Mouse (Mus musculus): Measurements from ENCODE around the gene Vps45. TPM values are rescaled to one million over a fixed set of nuclear protein-coding genes. Genes with fewer than 3 reads are reported as not detected.
"Not testable (repeated sequence)": the region's sequence is repeated elsewhere in the genome, so short reads cannot be mapped to it uniquely, and the experiment has no call there.

The Vps45 gene
- polyA plus RNA-seq, 1 experiment from 2014 or later = 32.4 TPM

GRCm38 (mm10) chr3:95970661-95971060, 87.6 kb downstream of the Vps45 start:
- DNase-seq (ENCODE audit: low spot score); H3K36me3 ChIP-seq; H3K9me3 ChIP-seq; H3K27ac ChIP-seq; H3K4me3 ChIP-seq: not testable (repeated sequence)
- Histone ChIP-seq H3K27me3 (ENCODE audit: insufficient read depth, poor library complexity, severe bottlenecking) (peaks cover 26% of the 10 kb centered on the region), H3K4me1 (replicated peaks) (peaks cover 26% of the 10 kb centered on the region)
- 60% methylated on average over 7 of the region's 7 CpGs for WGBS

- Histone ChIP-seq H3K27me3 (ENCODE audit: insufficient read depth, poor library complexity, severe bottlenecking) (peaks cover 15% of the 10 kb centered on the region), H3K36me3 (no peaks in the 10 kb centered on the region), H3K4me3 (no peak overlapping the region), H3K4me1 (replicated peaks) (peaks cover 24% of the 10 kb centered on the region), H3K9me3 (no peaks in the 10 kb centered on the region), H3K27ac (no peak overlapping the region)
- DNase-seq (ENCODE audit: low spot score) = no peak
- WGBS = 82% methylated on average over 1 of the region's 1 CpGs
Measured at GRCm38 (mm10) chr3:95969277-95969676, 89.0 kb downstream of the Vps45 start.

- Histone ChIP-seq H3K4me3 (no peak overlapping the region), H3K27ac (no peak overlapping the region), H3K27me3 (ENCODE audit: insufficient read depth, poor library complexity, severe bottlenecking) (no peaks in the 10 kb centered on the region), H3K36me3 (no peaks in the 10 kb centered on the region), H3K9me3 (no peaks in the 10 kb centered on the region), H3K4me1 (replicated peaks) (peaks cover 16% of the 10 kb centered on the region)
- 16% methylated on average over 7 of the region's 7 CpGs for WGBS
- DNase-seq (ENCODE audit: low spot score) = no peak
Measured at GRCm38 (mm10) chr3:95965518-95966451, 92.5 kb downstream of the Vps45 start.

- 53% methylated on average over 4 of the region's 4 CpGs for WGBS
- Histone ChIP-seq H3K36me3 (no peaks in the 10 kb centered on the region), H3K4me3 (no peak overlapping the region), H3K27me3 (ENCODE audit: insufficient read depth, poor library complexity, severe bottlenecking) (no peaks in the 10 kb centered on the region), H3K9me3 (no peaks in the 10 kb centered on the region), H3K27ac (no peak overlapping the region), H3K4me1 (replicated peaks) (peaks cover 16% of the 10 kb centered on the region)
- DNase-seq (ENCODE audit: low spot score) = no peak
Measured at GRCm38 (mm10) chr3:95963681-95964080, 94.6 kb downstream of the Vps45 start.

GRCm38 (mm10) chr3:95963230-95963629, 95.0 kb downstream of the Vps45 start:
- Histone ChIP-seq H3K4me3 (no peak overlapping the region), H3K9me3 (no peaks in the 10 kb centered on the region), H3K27me3 (ENCODE audit: insufficient read depth, poor library complexity, severe bottlenecking) (no peaks in the 10 kb centered on the region), H3K27ac (no peak overlapping the region), H3K36me3 (no peaks in the 10 kb centered on the region), H3K4me1 (replicated peaks) (peaks cover 16% of the 10 kb centered on the region)
- WGBS = 31% methylated on average over 2 of the region's 2 CpGs
- DNase-seq (ENCODE audit: low spot score) = peak; percentile 44

DNA sequence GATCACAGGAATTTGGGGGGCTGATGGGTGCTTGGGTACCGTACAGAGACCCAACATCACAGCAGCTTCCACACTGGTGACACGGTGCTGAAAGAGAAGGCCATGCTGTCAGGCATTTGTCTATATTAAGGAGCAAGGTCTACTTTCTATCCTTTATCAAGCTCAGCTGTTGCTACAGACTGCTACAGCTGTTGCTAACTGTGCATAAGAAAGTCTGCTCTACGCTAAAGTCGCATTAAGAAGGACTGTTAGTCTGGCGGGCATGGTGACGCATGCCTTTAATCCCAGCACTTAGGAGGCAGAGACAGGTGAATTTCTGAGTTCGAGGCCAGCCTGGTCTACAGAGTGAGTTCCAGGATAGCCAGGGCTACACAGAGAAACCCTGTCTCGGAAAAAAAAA, 96.1 kb downstream of the Vps45 start:
- not testable (repeated sequence) for H3K9me3 ChIP-seq; H3K36me3 ChIP-seq; H3K4me3 ChIP-seq; DNase-seq (ENCODE audit: low spot score); H3K27ac ChIP-seq; H3K27me3 ChIP-seq (ENCODE audit: insufficient read depth, poor library complexity, severe bottlenecking)
- 83% methylated on average over 8 of the region's 8 CpGs for WGBS
- H3K4me1 ChIP-seq (replicated peaks) = peaks cover 16% of the 10 kb centered on the region

DNA sequence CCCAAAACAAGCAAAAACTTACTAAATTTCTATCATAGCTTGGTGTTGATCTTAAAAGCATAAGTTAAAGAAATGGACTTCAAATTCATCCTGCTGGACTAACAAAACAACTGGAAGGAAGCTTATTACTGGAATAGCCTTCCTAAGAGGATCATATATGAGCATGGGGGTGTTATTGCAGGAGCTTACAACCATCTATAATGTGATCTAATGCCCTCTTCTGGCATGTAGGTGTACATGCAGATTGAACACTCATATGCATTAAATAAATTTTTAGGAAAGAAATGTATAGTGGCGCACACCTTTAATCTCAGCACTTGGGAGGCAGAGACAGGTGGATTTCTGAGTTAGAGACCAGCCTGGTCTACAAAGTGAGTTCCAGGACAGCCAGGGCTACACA, 98.5 kb downstream of the Vps45 start:
- Histone ChIP-seq H3K9me3 (no peaks in the 10 kb centered on the region), H3K27ac (no peak overlapping the region), H3K27me3 (ENCODE audit: insufficient read depth, poor library complexity, severe bottlenecking) (no peaks in the 10 kb centered on the region), H3K4me3 (no peak overlapping the region), H3K36me3 (no peaks in the 10 kb centered on the region), H3K4me1 (replicated peaks) (peaks cover 12% of the 10 kb centered on the region)
- DNase-seq (ENCODE audit: low spot score) = no peak
- WGBS = 95% methylated on average over 1 of the region's 1 CpGs

GRCm38 (mm10) chr3:95959082-95959481, 99.2 kb downstream of the Vps45 start:
- H3K27me3 ChIP-seq (ENCODE audit: insufficient read depth, poor library complexity, severe bottlenecking) = no peaks in the 10 kb centered on the region
- DNase-seq (ENCODE audit: low spot score) = no peak
- no peak overlapping the region for H3K27ac ChIP-seq
- H3K9me3 ChIP-seq = no peaks in the 10 kb centered on the region
- WGBS = 76% methylated on average over 5 of the region's 5 CpGs
- H3K36me3 ChIP-seq = no peaks in the 10 kb centered on the region
- H3K4me3 ChIP-seq = no peak overlapping the region
- peaks cover 12% of the 10 kb centered on the region for H3K4me1 ChIP-seq (replicated peaks)

DNA sequence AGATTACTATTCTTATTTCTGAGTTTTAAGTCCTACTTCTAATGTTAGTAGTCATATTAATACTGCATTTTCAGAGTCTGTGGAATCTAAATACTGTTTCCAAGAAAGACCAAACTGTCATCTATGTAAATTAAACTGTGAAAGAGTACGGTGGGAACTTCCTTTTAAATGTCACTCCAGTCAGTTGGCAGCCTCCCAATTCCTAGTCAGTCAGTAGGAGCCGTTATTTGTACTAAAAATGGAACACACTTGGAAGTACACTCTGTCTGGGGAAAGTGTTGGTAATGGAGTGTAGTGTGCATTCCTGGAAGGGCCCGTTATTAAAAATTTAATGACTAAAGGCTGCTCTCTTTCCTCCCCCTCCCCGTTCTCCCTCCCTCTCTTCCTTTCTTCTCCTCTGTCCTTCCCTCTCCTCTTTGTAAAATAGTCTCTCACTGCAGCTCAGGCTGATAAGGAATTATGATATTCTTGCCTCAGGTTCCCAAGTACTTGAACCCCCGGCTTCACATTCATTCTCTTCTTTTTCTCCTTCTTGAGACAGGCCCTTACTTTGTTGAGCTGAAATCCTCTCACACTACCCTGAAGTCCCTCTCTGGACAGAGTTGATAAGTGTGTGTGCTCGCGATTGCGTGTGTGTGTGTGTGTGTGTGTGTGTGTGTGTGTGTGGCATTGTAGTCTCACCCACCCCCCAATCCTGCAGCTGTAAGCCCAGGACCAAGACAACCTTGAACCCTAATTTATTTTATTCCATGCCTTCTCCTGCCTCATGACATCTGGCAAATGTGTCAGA, 100.7 kb downstream of the Vps45 start:
- WGBS = 79% methylated on average over 8 of the region's 8 CpGs
- DNase-seq (ENCODE audit: low spot score) = no peak
- no peak overlapping the region for H3K4me3 ChIP-seq
- no peaks in the 10 kb centered on the region for H3K27me3 ChIP-seq (ENCODE audit: insufficient read depth, poor library complexity, severe bottlenecking)
- H3K36me3 ChIP-seq = no peaks in the 10 kb centered on the region
- peaks cover 11% of the 10 kb centered on the region; the same call in 1 of the 2 replicates for H3K4me1 ChIP-seq (replicated peaks)
- H3K27ac ChIP-seq = no peak overlapping the region
- H3K9me3 ChIP-seq = no peaks in the 10 kb centered on the region

- Histone ChIP-seq H3K4me1 (replicated peaks) (peaks cover 22% of the 10 kb centered on the region), H3K27me3 (ENCODE audit: insufficient read depth, poor library complexity, severe bottlenecking) (no peaks in the 10 kb centered on the region), H3K4me3 (no peak overlapping the region), H3K27ac (no peak overlapping the region), H3K36me3 (no peaks in the 10 kb centered on the region), H3K9me3 (no peaks in the 10 kb centered on the region)
- DNase-seq (ENCODE audit: low spot score) = no peak
- WGBS = 96% methylated on average over 5 of the region's 5 CpGs
Measured at GRCm38 (mm10) chr3:95955318-95955717, 102.9 kb downstream of the Vps45 start.

- H3K4me1 ChIP-seq (replicated peaks) = peaks cover 25% of the 10 kb centered on the region
- H3K36me3 ChIP-seq; H3K9me3 ChIP-seq; H3K27ac ChIP-seq; H3K4me3 ChIP-seq; DNase-seq (ENCODE audit: low spot score); H3K27me3 ChIP-seq (ENCODE audit: insufficient read depth, poor library complexity, severe bottlenecking): not testable (repeated sequence)
- WGBS = 90% methylated on average over 12 of the region's 12 CpGs
Measured at GRCm38 (mm10) chr3:95954648-95955173, 103.6 kb downstream of the Vps45 start.

- Histone ChIP-seq H3K4me1 (replicated peaks) (peaks cover 25% of the 10 kb centered on the region), H3K36me3 (peaks cover 7% of the 10 kb centered on the region), H3K4me3 (peak overlapping the region; percentile 20; the same call in 1 of the 2 replicates), H3K27ac (peak overlapping the region; percentile 83), H3K9me3 (no peaks in the 10 kb centered on the region), H3K27me3 (ENCODE audit: insufficient read depth, poor library complexity, severe bottlenecking) (no peaks in the 10 kb centered on the region)
- no peak for DNase-seq (ENCODE audit: low spot score)
- 65% methylated on average over 3 of the region's 3 CpGs for WGBS
Measured at GRCm38 (mm10) chr3:95953522-95953921, 104.7 kb downstream of the Vps45 start.

- DNase-seq (ENCODE audit: low spot score) = no peak
- Histone ChIP-seq H3K27ac (peak overlapping the region; percentile 83), H3K4me3 (peak overlapping the region; percentile 20; the same call in 1 of the 2 replicates)
Measured at GRCm38 (mm10) chr3:95953023-95953422, 105.2 kb downstream of the Vps45 start.

More at GRCm38 (mm10) chr3:95953023-95953422, 105.2 kb downstream of the Vps45 start:
- Histone ChIP-seq H3K4me1 (replicated peaks) (peaks cover 25% of the 10 kb centered on the region), H3K9me3 (no peaks in the 10 kb centered on the region), H3K36me3 (peaks cover 12% of the 10 kb centered on the region), H3K27me3 (ENCODE audit: insufficient read depth, poor library complexity, severe bottlenecking) (no peaks in the 10 kb centered on the region)
